Mouse (Mus musculus): Measurements from ENCODE around the gene Slc6a8. TPM values are rescaled to one million over a fixed set of nuclear protein-coding genes. Genes with fewer than 3 reads are reported as not detected.
A peak's percentile ranks its signal among the peaks of the same experiment; 100 is the strongest.

The Slc6a8 gene
- total RNA-seq (2014; fragmentation: Nextera tagmentation) (4.1 and 6.1 TPM in 2 replicates), total RNA-seq (2017) (9.9 and 12.7 TPM in 2 replicates), polyA plus RNA-seq (2012) (1.6 and 2.1 TPM in 2 replicates)

DNA sequence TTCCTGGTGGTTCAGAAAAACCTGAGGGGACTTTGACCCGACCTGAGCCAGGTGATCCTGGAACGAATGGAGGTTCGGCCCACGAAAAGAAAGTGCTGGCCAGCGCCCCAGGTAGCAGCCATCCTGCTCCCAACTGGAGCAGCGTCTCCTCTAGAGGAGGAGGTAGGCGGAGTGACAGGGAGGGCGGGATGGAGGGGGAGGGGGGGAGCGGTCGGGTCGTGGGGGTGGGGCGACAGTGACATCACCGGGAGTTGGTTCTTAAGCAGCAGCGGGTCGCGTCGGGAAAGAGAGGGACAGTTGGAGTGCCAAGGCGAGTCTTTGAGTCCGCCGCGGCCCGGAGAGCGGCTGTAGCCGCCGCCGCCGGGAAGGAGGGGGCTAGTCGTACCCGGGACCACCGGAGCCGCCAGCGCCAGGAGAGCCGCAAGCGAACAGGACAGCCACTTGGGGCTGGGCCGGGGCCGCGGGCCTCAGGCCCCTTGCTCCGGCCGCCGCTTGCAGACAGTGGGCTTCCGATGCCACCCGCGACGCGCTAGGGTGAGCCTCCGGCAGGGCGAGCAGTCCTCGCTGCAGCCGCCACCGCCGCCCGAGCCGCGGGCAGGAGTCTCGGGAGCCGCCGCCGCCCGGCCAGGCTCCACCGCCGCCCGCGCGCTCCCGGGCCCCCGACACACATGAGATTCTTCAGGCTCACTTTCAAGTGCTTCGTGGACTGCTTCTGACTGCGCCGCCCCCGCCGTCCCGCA is at the start of gene Slc6a8:
Gene Slc6a8, plus strand, starts transcription at position 272 of the 740 bp plus-strand sequence.
- TF ChIP-seq GATA1 (IDR thresholded peaks at IDR 0.05; ENCODE audit: borderline replicate concordance, low read length) (no peak), CTCF (IDR thresholded peaks at IDR 0.05; ENCODE audit: low read depth, low read length) (no peak), GATA2 (IDR thresholded peaks at IDR 0.05; ENCODE audit: borderline replicate concordance, low read depth, low read length) (no peak), TAL1 (conservative IDR thresholded peaks at IDR 0.05; ENCODE audit: low read depth, low read length) (no peak), POLR2AphosphoS5 (IDR thresholded peaks at IDR 0.05; ENCODE audit: insufficient replicate concordance, low read depth, low read length) (no peak)
- DNase-seq (ENCODE audit: low spot score) (peak; percentile 48), ATAC-seq (ENCODE audit: extremely low read depth, insufficient number of reproducible peaks, low FRiP score, poor library complexity, severe bottlenecking) (no peak)
- peaks cover 7% of the 10 kb centered on the region for H3K36me3 ChIP-seq (replicated peaks)
- peaks cover 13% of the 10 kb centered on the region; the same call in 1 of the 2 replicates for H3K27me3 ChIP-seq (ENCODE audit: insufficient read depth, low read length)
- peaks cover 16% of the 10 kb centered on the region for H3K4me1 ChIP-seq (ENCODE audit: insufficient read depth, low read depth, low read length)
- no peaks in the 10 kb centered on the region for H3K9me3 ChIP-seq (replicated peaks)
- H3K4me3 ChIP-seq (ENCODE audit: low read depth, low read length): peak within 1 kb of the TSS; percentile 69

- no peak for ATAC-seq (ENCODE audit: extremely low read depth, insufficient number of reproducible peaks, low FRiP score, poor library complexity, severe bottlenecking)
These were observed 46.0 kb upstream of the Slc6a8 start for GRCm38 (mm10) chrX:73626981-73627380.

GRCm38 (mm10) chrX:73635425-73635824 is 37.5 kb upstream of the Slc6a8 start:
- H3K4me3 ChIP-seq (ENCODE audit: low read depth, low read length): no peak overlapping the region
- H3K9me3 ChIP-seq (replicated peaks): no peaks in the 10 kb centered on the region
- H3K36me3 ChIP-seq (replicated peaks): no peaks in the 10 kb centered on the region
- DNase-seq (ENCODE audit: low spot score) (no peak), ATAC-seq (ENCODE audit: extremely low read depth, insufficient number of reproducible peaks, low FRiP score, poor library complexity, severe bottlenecking) (no peak)
- H3K27me3 ChIP-seq (ENCODE audit: insufficient read depth, low read length): peaks cover 26% of the 10 kb centered on the region; the same call in 1 of the 2 replicates
- TF ChIP-seq CTCF (IDR thresholded peaks at IDR 0.05; ENCODE audit: low read depth, low read length): no peak
- no peak for TF ChIP-seq GATA1 (IDR thresholded peaks at IDR 0.05; ENCODE audit: borderline replicate concordance, low read length)
- no peak for TF ChIP-seq TAL1 (conservative IDR thresholded peaks at IDR 0.05; ENCODE audit: low read depth, low read length)
- no peak for TF ChIP-seq GATA2 (IDR thresholded peaks at IDR 0.05; ENCODE audit: borderline replicate concordance, low read depth, low read length)
- no peak for TF ChIP-seq POLR2AphosphoS5 (IDR thresholded peaks at IDR 0.05; ENCODE audit: insufficient replicate concordance, low read depth, low read length)
- H3K4me1 ChIP-seq (ENCODE audit: insufficient read depth, low read depth, low read length): no peaks in the 10 kb centered on the region

More at GRCm38 (mm10) chrX:73626981-73627380, 46.0 kb upstream of the Slc6a8 start:
- peaks cover 20% of the 10 kb centered on the region; the same call in 1 of the 2 replicates for H3K27me3 ChIP-seq (ENCODE audit: insufficient read depth, low read length)
- no peak for TF ChIP-seq POLR2AphosphoS5 (IDR thresholded peaks at IDR 0.05; ENCODE audit: insufficient replicate concordance, low read depth, low read length)
- no peak overlapping the region for H3K4me3 ChIP-seq (ENCODE audit: low read depth, low read length)
- H3K4me1 ChIP-seq (ENCODE audit: insufficient read depth, low read depth, low read length): no peaks in the 10 kb centered on the region
- DNase-seq (ENCODE audit: low spot score): no peak
- H3K9me3 ChIP-seq (replicated peaks): no peaks in the 10 kb centered on the region
- no peaks in the 10 kb centered on the region for H3K36me3 ChIP-seq (replicated peaks)

DNA sequence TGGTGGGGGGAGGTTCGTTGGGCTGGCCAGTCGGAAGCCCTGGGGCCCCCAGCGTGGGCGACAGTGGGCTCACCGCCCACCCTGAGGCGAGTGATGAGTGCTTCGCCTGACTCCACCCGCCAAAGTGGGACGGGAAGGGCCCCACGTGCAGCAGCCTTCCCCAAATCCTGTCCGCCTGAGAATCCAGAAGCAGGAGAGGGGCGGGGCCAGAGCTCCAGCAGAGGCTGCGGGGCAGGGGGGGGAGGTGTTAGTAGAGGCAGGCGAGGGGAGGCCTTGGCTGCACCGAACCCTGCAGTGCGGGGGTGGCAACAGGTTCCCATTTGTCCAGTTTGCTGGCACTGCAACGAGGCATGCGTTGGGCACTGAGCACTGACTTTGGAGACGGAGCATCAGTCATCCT is 35.5 kb upstream of the Slc6a8 start:
- Histone ChIP-seq H3K36me3 (replicated peaks) (no peaks in the 10 kb centered on the region), H3K4me3 (ENCODE audit: low read depth, low read length) (no peak overlapping the region), H3K9me3 (replicated peaks) (no peaks in the 10 kb centered on the region), H3K27me3 (ENCODE audit: insufficient read depth, low read length) (peaks cover 20% of the 10 kb centered on the region; the same call in 1 of the 2 replicates), H3K4me1 (ENCODE audit: insufficient read depth, low read depth, low read length) (no peaks in the 10 kb centered on the region)
- no peak for DNase-seq (ENCODE audit: low spot score)
- no peak for ATAC-seq (ENCODE audit: extremely low read depth, insufficient number of reproducible peaks, low FRiP score, poor library complexity, severe bottlenecking)
- TF ChIP-seq GATA2 (IDR thresholded peaks at IDR 0.05; ENCODE audit: borderline replicate concordance, low read depth, low read length) (no peak), POLR2AphosphoS5 (IDR thresholded peaks at IDR 0.05; ENCODE audit: insufficient replicate concordance, low read depth, low read length) (no peak), CTCF (IDR thresholded peaks at IDR 0.05; ENCODE audit: low read depth, low read length) (no peak), TAL1 (conservative IDR thresholded peaks at IDR 0.05; ENCODE audit: low read depth, low read length) (no peak), GATA1 (IDR thresholded peaks at IDR 0.05; ENCODE audit: borderline replicate concordance, low read length) (no peak)

GRCm38 (mm10) chrX:73639255-73639675 is 33.7 kb upstream of the Slc6a8 start, which contains the start of gene Dusp9:
Gene Dusp9 (plus strand): TSS chrX:73639419.
- peaks cover 18% of the 10 kb centered on the region; the same call in 1 of the 2 replicates for H3K27me3 ChIP-seq (ENCODE audit: insufficient read depth, low read length)
- H3K36me3 ChIP-seq (replicated peaks): no peaks in the 10 kb centered on the region
- H3K4me3 ChIP-seq (ENCODE audit: low read depth, low read length): no peak within 1 kb of the TSS; the same call in 1 of the 2 replicates
- H3K9me3 ChIP-seq (replicated peaks): no peaks in the 10 kb centered on the region
- DNase-seq (ENCODE audit: low spot score) (peak; percentile 3), ATAC-seq (ENCODE audit: extremely low read depth, insufficient number of reproducible peaks, low FRiP score, poor library complexity, severe bottlenecking) (no peak)
- no peaks in the 10 kb centered on the region for H3K4me1 ChIP-seq (ENCODE audit: insufficient read depth, low read depth, low read length)
- TF ChIP-seq POLR2AphosphoS5 (IDR thresholded peaks at IDR 0.05; ENCODE audit: insufficient replicate concordance, low read depth, low read length): no peak

GRCm38 (mm10) chrX:73639901-73640469 is 33.0 kb upstream of the Slc6a8 start:
- ATAC-seq (ENCODE audit: extremely low read depth, insufficient number of reproducible peaks, low FRiP score, poor library complexity, severe bottlenecking) (no peak), DNase-seq (ENCODE audit: low spot score) (no peak)
- TF ChIP-seq POLR2AphosphoS5 (IDR thresholded peaks at IDR 0.05; ENCODE audit: insufficient replicate concordance, low read depth, low read length): no peak
- Histone ChIP-seq H3K4me1 (ENCODE audit: insufficient read depth, low read depth, low read length) (no peaks in the 10 kb centered on the region), H3K4me3 (ENCODE audit: low read depth, low read length) (no peak overlapping the region), H3K27me3 (ENCODE audit: insufficient read depth, low read length) (peaks cover 18% of the 10 kb centered on the region; the same call in 1 of the 2 replicates), H3K36me3 (replicated peaks) (no peaks in the 10 kb centered on the region), H3K9me3 (replicated peaks) (no peaks in the 10 kb centered on the region)
